ENCODE assay signal across 18 mouse cellular contexts in the genomic region with DNA sequence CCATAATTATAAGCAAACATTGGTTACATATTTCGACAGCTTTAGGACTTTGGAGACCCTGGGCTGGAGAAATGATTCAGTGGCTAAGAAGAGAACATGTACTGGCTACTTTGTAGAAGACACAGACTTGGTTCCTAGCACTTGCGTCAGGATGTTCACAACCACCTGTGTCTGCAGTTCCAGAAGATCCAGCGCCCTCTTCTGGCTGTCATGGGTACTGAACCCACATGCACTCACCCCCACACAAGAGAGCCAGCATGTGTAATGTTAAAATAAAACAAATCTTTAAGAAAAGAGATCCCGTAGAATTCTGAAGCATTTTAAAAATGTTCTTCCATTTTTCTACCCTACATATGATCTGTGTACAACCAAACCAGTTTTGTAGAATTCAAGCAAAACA.
DNase-seq lines count a peak whose midpoint lies in the region; ATAC-seq and TF ChIP-seq lines count a peak whose summit lies in the region.
"Had no signal": no experiment of that assay in that cellular context is flagged by ENCODE, and none has a peak within 500 bp of the region (broad histone marks: within the 10 kb centered on the region; RNA-seq: fewer than 3 reads in every experiment).

No protein-coding gene starts in this region.

- no peaks in the 10 kb centered on the region for H3K36me3 ChIP-seq in forebrain, embryonic 11.5 days (ENCODE audit: control insufficient read depth, insufficient read depth, low read length)
- no peaks in the 10 kb centered on the region for H3K36me3 ChIP-seq in forebrain, embryonic 14.5 days (ENCODE audit: control insufficient read depth, insufficient read depth, low read length)
- no peaks in the 10 kb centered on the region for H3K36me3 ChIP-seq in small intestine, adult 2 months (ENCODE audit: control insufficient read depth, insufficient read depth, low read length)
- H3K36me3 ChIP-seq: embryonic facial prominence, embryonic 10.5 days; limb, embryonic 10.5 days; lung, embryonic 15.5 days had no signal

- H3K9me3 ChIP-seq in forebrain, embryonic 11.5 days (ENCODE audit: control insufficient read depth, low read length) = no peaks in the 10 kb centered on the region; the same call in 1 of the 2 replicates
- H3K9me3 ChIP-seq in forebrain, embryonic 14.5 days (replicated peaks; ENCODE audit: control insufficient read depth, low read length) = no peaks in the 10 kb centered on the region
- H3K9me3 ChIP-seq: embryonic facial prominence, embryonic 10.5 days; limb, embryonic 10.5 days; lung, embryonic 15.5 days had no signal

- TF ChIP-seq POLR2A in small intestine, adult 2 months (IDR thresholded peaks at IDR 0.05; ENCODE audit: low read depth, low read length) = no peak

- DNase-seq in forebrain, embryonic 11.5 days (ENCODE audit: low spot score) = peak; percentile 30
- no peak for DNase-seq in forebrain, embryonic 14.5 days (ENCODE audit: low spot score)
- DNase-seq in left cerebral cortex, adult 2 months (ENCODE audit: extremely low spot score in 1 of 2, low spot score in 2 of 2) = no peak
- DNase-seq in left cerebral cortex, postnatal 25 days (ENCODE audit: low spot score in 2 of 2) = no peak
- peak; percentile 25 for DNase-seq in ES-CJ7 (ENCODE audit: low read depth, low spot score)
- no peak for DNase-seq in ovary, postnatal 36 days (ENCODE audit: low spot score)
- no peak for DNase-seq in gastrocnemius, postnatal 4 days (ENCODE audit: low spot score in 2 of 2)
- DNase-seq: cerebellum, adult 8-10 months; heart, adult 18-20 months; heart, postnatal 10 days; kidney, postnatal 10 days; right cerebral cortex, postnatal 25 days; thymus, postnatal 36 days had no signal

- no peak overlapping the region for H3K4me2 ChIP-seq in forebrain, embryonic 11.5 days (ENCODE audit: low read depth, low read length, severe bottlenecking)
- no peak overlapping the region for H3K4me2 ChIP-seq in forebrain, embryonic 14.5 days (ENCODE audit: low read length)
- H3K4me2 ChIP-seq: lung, embryonic 15.5 days had no signal

- 71% methylated on average over 4 of the region's 4 CpGs for WGBS in forebrain, embryonic 11.5 days
- 75% methylated on average over 4 of the region's 4 CpGs for WGBS in forebrain, embryonic 14.5 days
- 73% methylated on average over 4 of the region's 4 CpGs for WGBS in small intestine, adult 2 months

- TF ChIP-seq CTCF in left cerebral cortex, adult 2 months (IDR thresholded peaks at IDR 0.05) = peak; percentile 36
- peak; percentile 12; the same call in 1 of the 2 replicates for TF ChIP-seq CTCF in small intestine, adult 2 months (IDR thresholded peaks at IDR 0.05; ENCODE audit: extremely low read depth, insufficient read length, insufficient replicate concordance, low read depth, low read length)

- H3K4me1 ChIP-seq in forebrain, embryonic 11.5 days (replicated peaks; ENCODE audit: control insufficient read depth, insufficient read depth, low read length) = 0 out of 2 replicates have a peak, but pooled peaks cover 2% of the 10 kb centered on the region
- no peaks in the 10 kb centered on the region for H3K4me1 ChIP-seq in forebrain, embryonic 14.5 days (ENCODE audit: control insufficient read depth, insufficient read depth, low read length)
- H3K4me1 ChIP-seq in small intestine, adult 2 months (ENCODE audit: control insufficient read depth, insufficient read depth, insufficient read length, low read length) = no peaks in the 10 kb centered on the region
- H3K4me1 ChIP-seq: limb, embryonic 10.5 days; lung, embryonic 15.5 days; megakaryocyte, embryonic 14.5 days had no signal

- ATAC-seq in forebrain, embryonic 11.5 days (replicated peaks; ENCODE audit: low FRiP score) = no peak
- ATAC-seq in forebrain, embryonic 14.5 days = no peak

- no peak overlapping the region for H3K27ac ChIP-seq in forebrain, embryonic 11.5 days (ENCODE audit: low read depth, low read length)
- no peak overlapping the region for H3K27ac ChIP-seq in forebrain, embryonic 14.5 days (ENCODE audit: low read depth, low read length)
- no peak overlapping the region for H3K27ac ChIP-seq in left cerebral cortex, adult 2 months
- no peak overlapping the region for H3K27ac ChIP-seq in small intestine, adult 2 months (ENCODE audit: insufficient read depth, low read depth, low read length)
- H3K27ac ChIP-seq: embryonic facial prominence, embryonic 10.5 days; limb, embryonic 10.5 days; lung, embryonic 15.5 days had no signal

- intact Hi-C loops in left cerebral cortex, adult 2 months (cut with DNase I) = loop anchor here (10.0 kb wide), 1 partner anchor 657 kb away; no protein-coding TSS in a partner anchor
- intact Hi-C loops in left cerebral cortex, postnatal 25 days (cut with DNase I) = no loop called here

- H3K9ac ChIP-seq in forebrain, embryonic 11.5 days (ENCODE audit: low read length) = no peak overlapping the region
- no peak overlapping the region for H3K9ac ChIP-seq in forebrain, embryonic 14.5 days (ENCODE audit: low read length)
- H3K9ac ChIP-seq: lung, embryonic 15.5 days had no signal

- H3K4me3 ChIP-seq in forebrain, embryonic 11.5 days (ENCODE audit: low read depth, low read length) = no peak overlapping the region
- no peak overlapping the region for H3K4me3 ChIP-seq in forebrain, embryonic 14.5 days (ENCODE audit: low read depth, low read length)
- H3K4me3 ChIP-seq in left cerebral cortex, adult 2 months = no peak overlapping the region
- H3K4me3 ChIP-seq in small intestine, adult 2 months (ENCODE audit: low read depth, low read length) = no peak overlapping the region
- H3K4me3 ChIP-seq: embryonic facial prominence, embryonic 10.5 days; limb, embryonic 10.5 days; lung, embryonic 15.5 days had no signal

- H3K27me3 ChIP-seq in forebrain, embryonic 11.5 days (ENCODE audit: control insufficient read depth, insufficient read depth, low read length) = no peaks in the 10 kb centered on the region
- H3K27me3 ChIP-seq in forebrain, embryonic 14.5 days (replicated peaks; ENCODE audit: control insufficient read depth, insufficient read depth, low read length) = no peaks in the 10 kb centered on the region
- no peaks in the 10 kb centered on the region for H3K27me3 ChIP-seq in small intestine, adult 2 months (ENCODE audit: control insufficient read depth, insufficient read depth, low read length)
- H3K27me3 ChIP-seq: lung, embryonic 15.5 days; megakaryocyte, embryonic 14.5 days had no signal

Comparison
In these comparisons a context has a peak if more than half of its experiments do, and no peak if none do; other contexts are left out.
1. DNase-seq: peak in forebrain, embryonic 11.5 days (single experiment) and ES-CJ7 (single experiment); none in forebrain, embryonic 14.5 days (single experiment), left cerebral cortex, adult 2 months (0 of 2), left cerebral cortex, postnatal 25 days (0 of 2), ovary, postnatal 36 days (single experiment) and gastrocnemius, postnatal 4 days (0 of 2).